Mouse (Mus musculus) megakaryocyte-erythroid progenitor cell, adult 5 weeks (primary cell): ENCODE measurements around the gene Rasgrp4. TPM values are rescaled to one million over a fixed set of nuclear protein-coding genes. Genes with fewer than 3 reads are reported as not detected.

Experiments used
- polyA plus RNA-seq: library from polyadenylated mRNA; stranded (reverse); fragments of >175 nt; gene quantifications from 2 replicates; pipeline ENCODE4 v1.2.3, GENCODE M21; 2012

Rasgrp4 gene
- polyA plus RNA-seq: 5.7 and 9.4 TPM in 2 replicates

DNA sequence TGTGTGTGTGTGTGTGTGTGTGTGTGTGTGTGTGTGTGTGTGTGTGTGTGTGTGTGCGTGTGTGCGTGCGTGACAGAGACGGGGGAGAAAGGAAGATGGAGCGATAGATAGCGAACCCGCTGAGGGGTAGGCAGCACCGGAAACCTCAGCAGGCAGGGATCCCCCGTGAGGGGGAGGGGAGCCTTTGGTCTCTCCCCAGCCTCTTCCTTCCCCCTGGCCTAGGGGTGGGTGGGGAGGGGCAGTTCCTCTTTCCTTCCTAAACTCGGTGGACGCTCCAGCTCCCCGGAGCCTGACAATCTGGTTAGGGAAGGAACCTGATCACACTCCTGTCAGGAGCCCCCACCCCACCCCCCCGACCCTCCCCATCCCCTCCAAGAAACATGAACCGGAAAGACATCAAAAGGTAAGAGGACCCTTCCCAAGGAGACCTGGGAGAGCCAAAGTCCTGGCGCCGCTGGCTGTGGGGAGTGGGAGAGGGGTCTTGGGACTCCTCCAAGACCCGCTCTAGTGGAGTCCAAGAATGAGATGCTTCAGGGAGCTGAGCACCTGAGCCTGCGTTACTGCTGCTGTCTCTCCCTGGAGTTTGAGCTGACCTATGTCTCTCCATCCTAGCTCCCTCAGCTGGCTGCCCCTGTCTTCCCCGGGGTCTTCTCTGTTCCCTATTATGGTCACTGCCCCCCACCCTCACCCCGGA, at the start of gene Rasgrp4:
TSS of gene Rasgrp4 (plus strand) at position 159 of the 694 bp plus-strand sequence.

GRCm38 (mm10) chr7:29124970-29125369, 9.7 kb upstream of the Rasgrp4 start, which contains the start of gene Ryr1:
Gene Ryr1, minus strand, starts transcription at chr7:29125179.

GRCm38 (mm10) chr7:29155838-29156782, 21.5 kb downstream of the Rasgrp4 start, which contains the start of gene Fam98c:
Gene Fam98c, minus strand, starts transcription at chr7:29156234.

GRCm38 (mm10) chr7:29170066-29170754, 35.6 kb downstream of the Rasgrp4 start, which contains the start of the genes Ggn and Spred3:
Gene Ggn, plus strand, starts transcription at chr7:29170210.
Gene Spred3, minus strand, starts transcription at chr7:29170411.

DNA sequence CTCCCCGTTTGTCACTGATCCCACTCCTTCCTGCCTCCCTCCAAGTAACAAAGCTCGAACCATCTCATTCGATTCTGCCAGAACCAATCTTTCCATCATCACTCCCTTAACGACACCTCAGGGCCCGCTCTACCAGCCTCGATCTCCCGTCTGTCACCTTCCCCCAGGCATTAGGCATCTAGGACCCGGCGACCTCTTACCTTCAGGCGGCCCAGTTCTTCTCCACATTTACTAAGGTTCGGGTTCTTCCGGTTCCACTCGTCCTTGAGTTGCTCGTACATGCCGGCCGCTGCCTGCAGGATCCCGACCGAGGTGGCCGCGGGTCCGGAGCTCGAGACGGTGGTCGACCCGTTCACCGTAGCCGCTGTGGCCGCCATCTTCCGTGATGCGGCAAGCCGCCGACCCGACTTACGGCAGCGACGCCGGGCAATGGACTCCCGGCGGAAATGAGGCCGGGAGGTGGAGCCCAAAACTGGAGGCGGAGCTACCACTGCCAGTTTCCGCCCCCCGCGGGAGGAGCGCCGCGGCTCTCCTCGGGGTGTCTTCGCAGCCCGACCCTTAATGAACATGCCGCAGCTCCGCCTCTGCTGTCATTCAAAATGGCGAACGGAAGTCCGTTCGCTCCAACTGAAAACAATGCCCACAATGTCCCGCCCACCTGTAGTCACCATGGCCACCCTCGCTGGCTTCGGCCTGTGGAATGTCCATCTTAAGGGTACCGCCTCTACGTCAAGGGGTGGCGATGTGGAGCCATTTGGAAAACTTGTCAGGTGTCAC, 45.6 kb downstream of the Rasgrp4 start, which contains the start of gene Psmd8:
TSS of gene Psmd8 (minus strand) at position 625 of the 777 bp plus-strand sequence.

Other genes with a start within 250 kb of the Rasgrp4 start
- gene Actn4, start 172.5 kb upstream of the Rasgrp4 start, polyA plus RNA-seq: 339 and 350 TPM in 2 replicates
- 182 and 191 TPM in 2 replicates for gene Eif3k, start 153.0 kb upstream of the Rasgrp4 start, polyA plus RNA-seq
- gene Map4k1, start 152.8 kb upstream of the Rasgrp4 start, polyA plus RNA-seq: 292 and 327 TPM in 2 replicates
- gene Ryr1, start 9.7 kb upstream of the Rasgrp4 start, polyA plus RNA-seq: 0.24 and 0.67 TPM in 2 replicates
- gene Fam98c, start 21.4 kb downstream of the Rasgrp4 start, polyA plus RNA-seq: 99.1 and 138 TPM in 2 replicates
- 9.7 and 10.7 TPM in 2 replicates for gene Ggn, start 35.4 kb downstream of the Rasgrp4 start, polyA plus RNA-seq
- 4.1 and 6.0 TPM in 2 replicates for gene Spred3, start 35.6 kb downstream of the Rasgrp4 start, polyA plus RNA-seq
- 136 and 148 TPM in 2 replicates for gene Psmd8, start 45.9 kb downstream of the Rasgrp4 start, polyA plus RNA-seq
- gene Catsperg1, start 79.2 kb downstream of the Rasgrp4 start, polyA plus RNA-seq: 0.03 TPM in 1 of 2 replicates, not detected in the other
- gene Kcnk6, start 97.7 kb downstream of the Rasgrp4 start, polyA plus RNA-seq: 6.4 and 11.4 TPM in 2 replicates
- gene Yif1b, start 103.5 kb downstream of the Rasgrp4 start, polyA plus RNA-seq: 284 and 340 TPM in 2 replicates
- gene 2200002D01Rik, start 113.6 kb downstream of the Rasgrp4 start, polyA plus RNA-seq: 1.1 and 1.3 TPM in 2 replicates
- gene Spint2, start 147.1 kb downstream of the Rasgrp4 start, polyA plus RNA-seq: 165 and 174 TPM in 2 replicates
- gene Ppp1r14a, start 154.5 kb downstream of the Rasgrp4 start, polyA plus RNA-seq: 0.46 and 1.1 TPM in 2 replicates
- gene Dpf1, start 169.1 kb downstream of the Rasgrp4 start, polyA plus RNA-seq: 1.1 and 1.6 TPM in 2 replicates